Mouse (Mus musculus) limb, embryonic 13.5 days (tissue): Measurements from ENCODE around the gene Nfia. TPM values are rescaled to one million over a fixed set of nuclear protein-coding genes. Genes with fewer than 3 reads are reported as not detected.

Source experiments
- ATAC-seq: fragments of 200-750 bp; cut with Nextera tagmentation; 2 replicates; pipeline ENCODE4 v1.8.0; 2017; ENCODE audit warnings: low read depth, moderate number of reproducible peaks, moderate TSS enrichment; ENCODE audit not compliant: low FRiP score
- H3K27ac ChIP-seq: fragments of 300-500 bp; sonication (generic); 2 replicates; pipeline ENCODE4 v1.5.1; 2015; ENCODE audit warnings: inconsistent platforms, mild to moderate bottlenecking, moderate library complexity
- H3K27me3 ChIP-seq: fragments of 300-500 bp; sonication (generic); 2 replicates; pipeline ENCODE4 v1.6.1; 2015; ENCODE audit warnings: mild to moderate bottlenecking, inconsistent platforms
- H3K36me3 ChIP-seq: fragments of 300-500 bp; sonication (generic); 2 replicates; pipeline ENCODE4 v1.6.1; 2015; ENCODE audit warnings: inconsistent platforms, mild to moderate bottlenecking, moderate library complexity
- H3K4me1 ChIP-seq: fragments of 300-500 bp; sonication (generic); 2 replicates; pipeline ENCODE4 v1.6.1; 2015; ENCODE audit warnings: inconsistent platforms
- H3K4me2 ChIP-seq: fragments of 300-500 bp; sonication (generic); replicated peaks from 2 replicates; pipeline ENCODE4 v1.6.1; 2015; ENCODE audit warnings: inconsistent platforms, mild to moderate bottlenecking, moderate library complexity
- H3K4me3 ChIP-seq: fragments of 300-500 bp; sonication (generic); 2 replicates; pipeline ENCODE4 v1.5.1; 2015; ENCODE audit warnings: moderate library complexity, mild to moderate bottlenecking, inconsistent platforms
- H3K9ac ChIP-seq: fragments of 300-500 bp; sonication (generic); 2 replicates; pipeline ENCODE4 v1.6.1; 2015; ENCODE audit warnings: mild to moderate bottlenecking, inconsistent platforms
- H3K9me3 ChIP-seq: fragments of 300-500 bp; sonication (generic); 2 replicates; pipeline ENCODE4 v1.6.1; 2016; ENCODE audit warnings: inconsistent platforms
- WGBS: fragments of 180-500 bp; shearing (Covaris S2); methylation state at CpG from one replicate; pipeline ENCODE4 v1.1.7; 2015; 5-methylcytosine and 5-hydroxymethylcytosine counted together
- polyA plus RNA-seq: library from polyadenylated mRNA; unstranded; fragments of >200 nt; fragmentation: Nextera tagmentation; extraction: Ambion mirVana; gene quantifications from 2 replicates; pipeline ENCODE4 v1.2.1, GENCODE M21; 2015

Gene Nfia
- polyA plus RNA-seq, 1 experiment from 2014 or later = 88.3 TPM

DNA sequence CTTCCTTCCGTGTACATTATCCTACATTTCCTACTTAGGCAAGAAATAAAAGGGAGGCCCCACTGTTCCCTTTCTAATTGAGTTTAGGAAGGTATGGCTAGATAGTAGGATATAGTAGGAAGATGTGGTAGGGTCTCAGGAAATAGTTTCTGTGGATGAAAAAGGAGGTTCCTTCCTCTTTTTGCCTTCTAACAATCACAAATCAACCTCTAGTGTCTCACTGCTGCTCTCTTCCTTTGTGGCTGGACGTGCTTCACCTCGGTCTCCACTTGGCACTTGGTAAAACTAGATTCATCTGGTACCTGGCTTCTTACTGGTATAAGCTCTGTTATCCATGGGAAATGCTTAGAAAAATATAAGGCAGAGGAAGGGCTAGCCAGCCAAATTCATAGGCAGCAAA is 65.2 kb downstream of the Nfia start:
- WGBS = 85% methylated on average over 3 of the region's 3 CpGs
- Histone ChIP-seq H3K9me3 (no peaks in the 10 kb centered on the region), H3K36me3 (no peaks in the 10 kb centered on the region), H3K9ac (no peak overlapping the region), H3K4me2 (no peak overlapping the region), H3K27me3 (no peaks in the 10 kb centered on the region), H3K27ac (no peak overlapping the region), H3K4me1 (peaks cover 82% of the 10 kb centered on the region), H3K4me3 (no peak overlapping the region)
- no peak for ATAC-seq

- ATAC-seq = no peak
- no peak overlapping the region for H3K9ac ChIP-seq
- peaks cover 88% of the 10 kb centered on the region for H3K4me1 ChIP-seq
- H3K9me3 ChIP-seq = no peaks in the 10 kb centered on the region
- no peak overlapping the region for H3K4me2 ChIP-seq
- WGBS = 63% methylated on average over 3 of the region's 3 CpGs
- H3K27ac ChIP-seq = no peak overlapping the region
- no peak overlapping the region for H3K4me3 ChIP-seq
- H3K27me3 ChIP-seq = no peaks in the 10 kb centered on the region
- no peaks in the 10 kb centered on the region for H3K36me3 ChIP-seq
These were observed 66.1 kb downstream of the Nfia start for GRCm38 (mm10) chr4:97838651-97839050.

GRCm38 (mm10) chr4:97839406-97840101 is 67.0 kb downstream of the Nfia start:
- no peak overlapping the region for H3K4me3 ChIP-seq
- H3K27me3 ChIP-seq = no peaks in the 10 kb centered on the region
- ATAC-seq = no peak
- no peaks in the 10 kb centered on the region for H3K36me3 ChIP-seq
- peaks cover 89% of the 10 kb centered on the region for H3K4me1 ChIP-seq
- peak overlapping the region; percentile 14; the same call in 1 of the 2 replicates for H3K9ac ChIP-seq
- H3K27ac ChIP-seq = no peak overlapping the region
- H3K4me2 ChIP-seq = no peak overlapping the region
- WGBS = 21% methylated on average over 7 of the region's 7 CpGs
- H3K9me3 ChIP-seq = no peaks in the 10 kb centered on the region

DNA sequence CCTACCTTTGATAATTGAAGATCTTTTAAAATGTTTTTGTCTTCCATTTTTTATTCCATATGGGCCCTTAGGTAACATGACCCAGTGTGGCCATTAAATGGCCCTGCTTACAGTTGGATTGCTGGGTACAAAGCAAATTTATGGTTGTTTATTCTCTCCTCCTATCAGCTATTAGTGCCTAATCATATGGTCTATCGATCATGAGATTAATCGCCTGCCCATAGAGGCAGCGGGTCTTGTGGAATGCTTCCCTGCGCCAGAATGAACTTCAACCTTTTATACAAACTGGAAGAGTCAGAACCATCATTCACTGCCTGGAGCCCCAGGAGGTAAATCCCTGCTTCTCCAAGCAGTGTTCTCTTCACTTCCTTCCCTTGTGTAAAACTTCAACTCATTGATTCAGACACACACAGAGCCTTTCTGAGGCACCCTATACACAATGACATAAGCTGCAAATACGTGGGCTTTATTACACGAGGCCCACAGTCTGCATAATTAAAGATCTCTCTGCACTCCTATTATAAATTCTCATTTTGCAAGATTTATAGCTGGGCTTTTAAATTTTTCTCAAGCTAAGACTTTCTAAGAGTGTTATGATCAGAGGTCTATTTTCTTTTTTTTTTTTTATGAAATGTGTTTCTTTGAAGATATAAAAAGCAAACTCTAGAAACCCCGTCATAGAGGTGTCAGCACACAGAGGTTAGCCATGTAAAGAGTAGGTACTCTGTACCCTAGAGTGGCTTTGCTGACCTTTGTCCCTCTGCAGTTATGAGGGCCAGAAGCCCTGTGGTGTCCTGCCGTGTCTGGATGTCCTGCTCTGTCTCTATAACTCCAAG is 67.9 kb downstream of the Nfia start:
- H3K27me3 ChIP-seq = no peaks in the 10 kb centered on the region
- H3K9me3 ChIP-seq = no peaks in the 10 kb centered on the region
- H3K4me1 ChIP-seq = peaks cover 89% of the 10 kb centered on the region
- H3K4me2 ChIP-seq = no peak overlapping the region
- no peak overlapping the region for H3K9ac ChIP-seq
- H3K4me3 ChIP-seq = no peak overlapping the region
- ATAC-seq = no peak
- H3K36me3 ChIP-seq = no peaks in the 10 kb centered on the region
- H3K27ac ChIP-seq = no peak overlapping the region
- WGBS = 58% methylated on average over 8 of the region's 8 CpGs

DNA sequence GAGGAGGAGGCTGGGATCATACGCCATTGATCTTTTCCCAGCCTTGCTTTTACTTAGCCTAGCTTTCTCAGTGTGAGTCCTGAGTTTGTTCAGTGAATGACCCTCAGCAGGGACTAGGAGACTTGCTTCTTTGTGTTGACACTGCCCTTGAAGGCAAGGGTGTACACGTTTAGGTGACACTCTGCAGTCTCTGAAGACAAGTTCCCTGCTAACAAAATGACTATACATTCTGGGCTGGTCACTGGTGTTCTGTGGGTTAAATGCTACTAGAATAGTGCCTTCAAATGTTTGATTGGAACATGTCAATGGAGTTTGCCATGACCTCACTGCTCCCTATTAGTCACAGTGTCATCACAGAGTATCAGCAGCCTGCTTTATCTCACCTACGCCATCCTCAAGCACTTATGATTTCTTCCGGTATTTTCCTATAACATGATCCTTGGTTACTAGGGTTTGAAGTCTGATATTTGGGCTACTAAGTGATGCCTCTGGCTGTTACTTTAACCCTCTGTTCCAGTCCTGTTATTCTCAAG is 68.6 kb downstream of the Nfia start:
- 78% methylated on average over 4 of the region's 4 CpGs for WGBS
- Histone ChIP-seq H3K27me3 (no peaks in the 10 kb centered on the region), H3K27ac (no peak overlapping the region), H3K36me3 (no peaks in the 10 kb centered on the region), H3K4me1 (peaks cover 88% of the 10 kb centered on the region), H3K9ac (no peak overlapping the region), H3K4me3 (no peak overlapping the region), H3K9me3 (no peaks in the 10 kb centered on the region), H3K4me2 (no peak overlapping the region)
- no peak for ATAC-seq

GRCm38 (mm10) chr4:97841745-97842144 is 69.2 kb downstream of the Nfia start:
- Histone ChIP-seq H3K36me3 (no peaks in the 10 kb centered on the region), H3K27me3 (no peaks in the 10 kb centered on the region), H3K9me3 (no peaks in the 10 kb centered on the region), H3K9ac (no peak overlapping the region), H3K4me1 (peaks cover 88% of the 10 kb centered on the region), H3K4me2 (no peak overlapping the region), H3K4me3 (no peak overlapping the region), H3K27ac (no peak overlapping the region)
- WGBS = 80% methylated on average over 5 of the region's 5 CpGs
- ATAC-seq = no peak

GRCm38 (mm10) chr4:97843981-97844690 is 71.6 kb downstream of the Nfia start:
- Histone ChIP-seq H3K9me3 (no peaks in the 10 kb centered on the region), H3K36me3 (peaks cover 12% of the 10 kb centered on the region; the same call in 1 of the 2 replicates), H3K4me3 (no peak overlapping the region), H3K4me2 (peak overlapping the region; percentile 52), H3K27me3 (no peaks in the 10 kb centered on the region), H3K9ac (no peak overlapping the region), H3K4me1 (peaks cover 74% of the 10 kb centered on the region), H3K27ac (peak overlapping the region; percentile 76)
- WGBS = 44% methylated on average over 15 of the region's 15 CpGs
- ATAC-seq = no peak

- no peaks in the 10 kb centered on the region for H3K9me3 ChIP-seq
- H3K4me2 ChIP-seq = peak overlapping the region; percentile 52
- H3K4me1 ChIP-seq = peaks cover 67% of the 10 kb centered on the region
- ATAC-seq = peak; percentile 71
- H3K27ac ChIP-seq = peak overlapping the region; percentile 76
- no peak overlapping the region for H3K9ac ChIP-seq
- H3K27me3 ChIP-seq = no peaks in the 10 kb centered on the region
- 16% methylated on average over 6 of the region's 6 CpGs for WGBS
- H3K4me3 ChIP-seq = peak overlapping the region; percentile 18; the same call in 1 of the 2 replicates
- H3K36me3 ChIP-seq = peaks cover 13% of the 10 kb centered on the region; the same call in 1 of the 2 replicates
These were observed 72.4 kb downstream of the Nfia start for GRCm38 (mm10) chr4:97844899-97845298.

- 61% methylated on average over 5 of the region's 5 CpGs for WGBS
- H3K9ac ChIP-seq = no peak overlapping the region
- H3K4me1 ChIP-seq = peaks cover 57% of the 10 kb centered on the region
- H3K36me3 ChIP-seq = peaks cover 13% of the 10 kb centered on the region; the same call in 1 of the 2 replicates
- H3K4me2 ChIP-seq = no peak overlapping the region
- no peak for ATAC-seq
- H3K9me3 ChIP-seq = no peaks in the 10 kb centered on the region
- H3K27ac ChIP-seq = no peak overlapping the region
- H3K4me3 ChIP-seq = no peak overlapping the region
- H3K27me3 ChIP-seq = no peaks in the 10 kb centered on the region
These were observed 75.1 kb downstream of the Nfia start for GRCm38 (mm10) chr4:97847653-97848052.

GRCm38 (mm10) chr4:97850991-97851390 is 78.5 kb downstream of the Nfia start:
- peaks cover 13% of the 10 kb centered on the region; the same call in 1 of the 2 replicates for H3K36me3 ChIP-seq
- H3K4me1 ChIP-seq = peaks cover 27% of the 10 kb centered on the region
- 87% methylated on average over 3 of the region's 3 CpGs for WGBS
- H3K27me3 ChIP-seq = no peaks in the 10 kb centered on the region
- H3K9me3 ChIP-seq = no peaks in the 10 kb centered on the region
- no peak overlapping the region for H3K9ac ChIP-seq
- no peak overlapping the region for H3K27ac ChIP-seq
- ATAC-seq = no peak
- no peak overlapping the region for H3K4me2 ChIP-seq
- no peak overlapping the region for H3K4me3 ChIP-seq

GRCm38 (mm10) chr4:97851698-97852097 is 79.2 kb downstream of the Nfia start:
- Histone ChIP-seq H3K27me3 (no peaks in the 10 kb centered on the region), H3K9ac (no peak overlapping the region), H3K9me3 (no peaks in the 10 kb centered on the region), H3K36me3 (peaks cover 13% of the 10 kb centered on the region; the same call in 1 of the 2 replicates), H3K4me3 (no peak overlapping the region), H3K4me1 (peaks cover 20% of the 10 kb centered on the region), H3K4me2 (no peak overlapping the region), H3K27ac (no peak overlapping the region)
- ATAC-seq = no peak
- 44% methylated on average over 5 of the region's 5 CpGs for WGBS

GRCm38 (mm10) chr4:97852626-97853025 is 80.1 kb downstream of the Nfia start:
- Histone ChIP-seq H3K4me2 (no peak overlapping the region), H3K9ac (no peak overlapping the region), H3K4me3 (no peak overlapping the region), H3K4me1 (peaks cover 15% of the 10 kb centered on the region), H3K36me3 (peaks cover 9% of the 10 kb centered on the region; the same call in 1 of the 2 replicates), H3K27ac (no peak overlapping the region), H3K27me3 (no peaks in the 10 kb centered on the region), H3K9me3 (no peaks in the 10 kb centered on the region)
- 85% methylated on average over 2 of the region's 2 CpGs for WGBS
- ATAC-seq = no peak
